Mouse (Mus musculus) intestine, postnatal 0 days (tissue): ENCODE results near the gene Ppfia1. TPM values are rescaled to one million over a fixed set of nuclear protein-coding genes. Genes with fewer than 3 reads are reported as not detected.

Source experiments
- ATAC-seq: fragments of 200-750 bp; cut with Nextera tagmentation; 2 replicates; pipeline ENCODE4 v1.8.0; 2017; ENCODE audit warnings: mild to moderate bottlenecking, moderate TSS enrichment, moderate library complexity
- H3K27ac ChIP-seq: fragments of 300-500 bp; sonication (generic); 2 replicates; pipeline ENCODE4 v1.5.1; 2014; ENCODE audit warnings: mild to moderate bottlenecking, low read depth, low read length, moderate library complexity
- H3K27me3 ChIP-seq: fragments of 300-500 bp; sonication (generic); replicated peaks from 2 replicates; pipeline ENCODE4 v1.6.1; 2014; ENCODE audit warnings: low read length, mixed read lengths; ENCODE audit not compliant: control insufficient read depth, insufficient read depth
- H3K36me3 ChIP-seq: fragments of 300-500 bp; sonication (generic); 2 replicates; pipeline ENCODE4 v1.6.1; 2014; ENCODE audit warnings: mild to moderate bottlenecking, moderate library complexity; ENCODE audit not compliant: control insufficient read depth, insufficient read depth
- H3K4me1 ChIP-seq: fragments of 300-500 bp; sonication (generic); replicated peaks from 2 replicates; pipeline ENCODE4 v1.6.1; 2014; ENCODE audit warnings: antibody characterized with exemption, low read length, mixed read lengths; ENCODE audit not compliant: control insufficient read depth, insufficient read depth
- H3K4me2 ChIP-seq: fragments of 300-500 bp; sonication (generic); replicated peaks from 2 replicates; pipeline ENCODE4 v1.6.1; 2014; ENCODE audit warnings: low read depth, mild to moderate bottlenecking, moderate library complexity
- H3K4me3 ChIP-seq: fragments of 300-500 bp; sonication (generic); 2 replicates; pipeline ENCODE4 v1.5.1; 2014; ENCODE audit warnings: low read depth, low read length
- H3K9ac ChIP-seq: fragments of 300-500 bp; sonication (generic); 2 replicates; pipeline ENCODE4 v1.6.1; 2014; ENCODE audit warnings: mild to moderate bottlenecking, low read depth, low read length
- H3K9me3 ChIP-seq: fragments of 300-500 bp; sonication (generic); 2 replicates; pipeline ENCODE4 v1.6.1; 2016; ENCODE audit warnings: mixed run types; ENCODE audit not compliant: control insufficient read depth
- CTCF ChIP-seq: sonication (generic); IDR thresholded peaks from 2 replicates; pipeline ENCODE4 v1.5.1; 2016; ENCODE audit warnings: low read depth, mild to moderate bottlenecking, control low read depth, antibody characterized with exemption, moderate library complexity
- WGBS: fragments of 180-500 bp; shearing (Covaris S2); extraction: QIAGEN DNeasy Blood & Tissue Kit; methylation state at CpG from one replicate; pipeline ENCODE4 v1.1.7; 2014; 5-methylcytosine and 5-hydroxymethylcytosine counted together
- polyA plus RNA-seq: library from polyadenylated mRNA; unstranded; fragments of >200 nt; fragmentation: Nextera tagmentation; extraction: Ambion mirVana; gene quantifications from 2 replicates; pipeline ENCODE4 v1.2.1, GENCODE M21; 2015

Gene Ppfia1
- polyA plus RNA-seq, 1 experiment from 2014 or later = 15.2 TPM

- no peak overlapping the region for H3K4me3 ChIP-seq
- H3K9ac ChIP-seq = no peak overlapping the region
- no peak for TF ChIP-seq CTCF
- ATAC-seq = no peak
- H3K9me3 ChIP-seq = no peaks in the 10 kb centered on the region
- no peak overlapping the region for H3K27ac ChIP-seq
- H3K4me1 ChIP-seq = no peaks in the 10 kb centered on the region
- WGBS = 69% methylated on average over 5 of the region's 5 CpGs
- H3K4me2 ChIP-seq = no peak overlapping the region
- peaks cover 84% of the 10 kb centered on the region for H3K36me3 ChIP-seq
- H3K27me3 ChIP-seq = no peaks in the 10 kb centered on the region
These were observed 36.8 kb downstream of the Ppfia1 start for GRCm38 (mm10) chr7:144516711-144517110.

- 91% methylated on average over 4 of the region's 4 CpGs for WGBS
- Histone ChIP-seq H3K4me2 (no peak overlapping the region), H3K4me3 (no peak overlapping the region), H3K9ac (no peak overlapping the region), H3K27me3 (no peaks in the 10 kb centered on the region), H3K27ac (no peak overlapping the region), H3K36me3 (peaks cover 92% of the 10 kb centered on the region), H3K4me1 (no peaks in the 10 kb centered on the region), H3K9me3 (no peaks in the 10 kb centered on the region)
- ATAC-seq = no peak
- no peak for TF ChIP-seq CTCF
These were observed 44.4 kb downstream of the Ppfia1 start for GRCm38 (mm10) chr7:144509090-144509489.

GRCm38 (mm10) chr7:144506807-144507206, 46.7 kb downstream of the Ppfia1 start:
- WGBS = 100% methylated on average over 1 of the region's 1 CpGs

GRCm38 (mm10) chr7:144503959-144504358, 49.6 kb downstream of the Ppfia1 start:
- Histone ChIP-seq H3K4me2 (no peak overlapping the region), H3K36me3 (peaks cover 87% of the 10 kb centered on the region), H3K27ac (no peak overlapping the region), H3K4me1 (no peaks in the 10 kb centered on the region), H3K9me3 (no peaks in the 10 kb centered on the region), H3K9ac (no peak overlapping the region), H3K4me3 (no peak overlapping the region), H3K27me3 (no peaks in the 10 kb centered on the region)
- TF ChIP-seq CTCF = no peak
- WGBS = 86% methylated on average over 4 of the region's 4 CpGs
- ATAC-seq = no peak

More at GRCm38 (mm10) chr7:144506807-144507206, 46.7 kb downstream of the Ppfia1 start:
- Histone ChIP-seq H3K4me1 (no peaks in the 10 kb centered on the region), H3K36me3 (peaks cover 93% of the 10 kb centered on the region), H3K4me3 (no peak overlapping the region), H3K4me2 (no peak overlapping the region), H3K27me3 (no peaks in the 10 kb centered on the region), H3K9me3 (no peaks in the 10 kb centered on the region), H3K27ac (no peak overlapping the region), H3K9ac (no peak overlapping the region)
- TF ChIP-seq CTCF = no peak
- ATAC-seq = no peak

- Histone ChIP-seq H3K27ac (no peak overlapping the region), H3K4me1 (no peaks in the 10 kb centered on the region), H3K4me3 (no peak overlapping the region), H3K27me3 (no peaks in the 10 kb centered on the region), H3K36me3 (peaks cover 80% of the 10 kb centered on the region), H3K9ac (no peak overlapping the region), H3K4me2 (no peak overlapping the region), H3K9me3 (no peaks in the 10 kb centered on the region)
- ATAC-seq = no peak
- WGBS = 77% methylated on average over 1 of the region's 1 CpGs
- TF ChIP-seq CTCF = no peak
These were observed 60.6 kb downstream of the Ppfia1 start for GRCm38 (mm10) chr7:144492931-144493330.

GRCm38 (mm10) chr7:144490201-144490873, 63.2 kb downstream of the Ppfia1 start:
- no peak for TF ChIP-seq CTCF
- Histone ChIP-seq H3K27ac (peak overlapping the region; percentile 35; the same call in 1 of the 2 replicates), H3K9me3 (no peaks in the 10 kb centered on the region), H3K9ac (no peak overlapping the region), H3K36me3 (peaks cover 74% of the 10 kb centered on the region), H3K4me3 (no peak overlapping the region), H3K27me3 (no peaks in the 10 kb centered on the region), H3K4me2 (no peak overlapping the region), H3K4me1 (no peaks in the 10 kb centered on the region)
- WGBS = 77% methylated on average over 8 of the region's 8 CpGs
- 0 out of 2 replicates have a peak, but pooled peaks have one; percentile 45 for ATAC-seq
